Mouse (Mus musculus) myocyte (in vitro differentiated cells): ENCODE measurements at regions not wholly inside any gene's neighbourhood (a gene's known extent, or its start where the extent isn't known, plus 50 kb on each side); places are given as distances from the start of the nearest gene placed in this dataset.

Experiments
- H3K27me3 ChIP-seq: one replicate; pipeline ENCODE4 v1.6.1; 2011; ENCODE audit not compliant: control insufficient read depth, insufficient read depth, insufficient read length
- H3K36me3 ChIP-seq: one replicate; pipeline ENCODE4 v1.6.1; 2011; ENCODE audit not compliant: control insufficient read depth, insufficient read depth
- H3K4me2 ChIP-seq: one replicate; pipeline ENCODE4 v1.6.1; 2011; ENCODE audit warnings: low read depth, control low read depth
- H3K4me3 ChIP-seq: one replicate; pipeline ENCODE4 v1.5.1; 2011; ENCODE audit warnings: mild to moderate bottlenecking, control low read depth, moderate library complexity
- H3K79me2 ChIP-seq: one replicate; pipeline ENCODE4 v1.6.1; 2011; ENCODE audit not compliant: control insufficient read depth, insufficient read depth
- H3ac ChIP-seq: one replicate; pipeline ENCODE4 v1.6.1; 2011; ENCODE audit not compliant: control insufficient read depth, insufficient read length
- CEBPB ChIP-seq: IDR thresholded peaks from 2 replicates; pipeline ENCODE4 v1.6.1; 2011; ENCODE audit warnings: mild to moderate bottlenecking, moderate library complexity; ENCODE audit not compliant: poor library complexity, insufficient read depth, severe bottlenecking
- E2F4 ChIP-seq: IDR thresholded peaks from one replicate; pipeline ENCODE4 v1.6.1; 2011; ENCODE audit warnings: mild to moderate bottlenecking, control low read depth, moderate library complexity; ENCODE audit not compliant: insufficient read depth
- MAX ChIP-seq: IDR thresholded peaks from one replicate; pipeline ENCODE4 v1.6.1; 2011; ENCODE audit warnings: low read depth, mild to moderate bottlenecking, control low read depth
- MYOD1 ChIP-seq, 3 experiments: IDR thresholded peaks; one replicate each; pipeline ENCODE4 v1.6.1; 2011; ENCODE audit warnings: control low read depth in 2 of 3, low read depth in 2 of 3, mild to moderate bottlenecking in 2 of 3, moderate library complexity in 1 of 3; ENCODE audit not compliant: insufficient read length in 2 of 3, control insufficient read depth in 1 of 3
- MYOG ChIP-seq, 3 experiments: IDR thresholded peaks; one replicate each; pipeline ENCODE4 v1.6.1; 2011; ENCODE audit warnings: control low read depth in 2 of 3, low read depth in 2 of 3, mild to moderate bottlenecking in 2 of 3; ENCODE audit not compliant: insufficient read length in 2 of 3, control insufficient read depth in 1 of 3, insufficient read depth in 1 of 3
- POLR2A ChIP-seq: IDR thresholded peaks from one replicate; pipeline ENCODE4 v1.6.1; 2011; ENCODE audit warnings: low read depth, mild to moderate bottlenecking, control low read depth, moderate library complexity; ENCODE audit not compliant: insufficient read length
- POLR2AphosphoS2 ChIP-seq: IDR thresholded peaks from one replicate; pipeline ENCODE4 v1.6.1; 2011; ENCODE audit warnings: low read depth, control low read depth; ENCODE audit not compliant: insufficient read length
- REST ChIP-seq: IDR thresholded peaks from one replicate; pipeline ENCODE4 v1.6.1; 2011; ENCODE audit warnings: mild to moderate bottlenecking, control low read depth, moderate library complexity; ENCODE audit not compliant: insufficient read depth, insufficient read length
- SRF ChIP-seq: IDR thresholded peaks from one replicate; pipeline ENCODE4 v1.6.1; 2011; ENCODE audit warnings: low read depth; ENCODE audit not compliant: control insufficient read depth, insufficient read length
- TCF12 ChIP-seq: IDR thresholded peaks from one replicate; pipeline ENCODE4 v1.6.1; 2011; ENCODE audit warnings: mild to moderate bottlenecking, control low read depth; ENCODE audit not compliant: poor library complexity, insufficient read depth, severe bottlenecking
- TCF3 ChIP-seq: IDR thresholded peaks from one replicate; pipeline ENCODE4 v1.6.1; 2011; ENCODE audit warnings: low read depth, control low read depth; ENCODE audit not compliant: insufficient read length
- USF1 ChIP-seq: IDR thresholded peaks from one replicate; pipeline ENCODE4 v1.6.1; 2011; ENCODE audit warnings: low read depth, mild to moderate bottlenecking, control low read depth, moderate library complexity

DNA sequence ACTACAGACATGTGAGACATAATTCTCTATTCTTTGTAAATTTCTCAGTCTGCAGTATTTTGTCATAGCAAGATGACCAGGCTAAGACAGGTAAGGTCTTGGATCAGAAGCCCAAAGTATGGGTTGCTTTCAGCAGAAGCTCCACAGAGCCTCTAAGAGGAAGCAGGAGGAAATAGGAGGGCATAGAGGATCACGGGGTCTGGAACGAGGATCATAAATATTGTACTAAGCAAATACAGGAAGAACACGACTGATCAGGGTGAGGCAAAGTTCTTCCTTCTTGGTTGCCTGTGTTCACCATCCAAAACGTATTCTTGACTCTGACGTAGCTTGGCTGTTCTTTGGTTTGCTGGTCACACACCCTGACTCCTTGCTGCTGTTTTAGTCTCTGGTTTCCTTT, 88.1 kb downstream of the Evx1 start:
- Histone ChIP-seq H3ac (no peak overlapping the region), H3K79me2 (no peaks in the 10 kb centered on the region), H3K4me3 (no peak overlapping the region), H3K36me3 (no peaks in the 10 kb centered on the region), H3K4me2 (no peak overlapping the region), H3K27me3 (no peaks in the 10 kb centered on the region)
- TF ChIP-seq SRF (no peak), MYOG (IDR thresholded peaks at IDR 0.05; ENCODE audit: control insufficient read depth in 1 of 3, insufficient read depth in 1 of 3, insufficient read length in 2 of 3, low read depth in 2 of 3) (no peak), POLR2AphosphoS2 (no peak), MAX (no peak), E2F4 (no peak), USF1 (no peak), TCF3 (no peak), POLR2A (no peak), CEBPB (no peak), TCF12 (no peak), REST (no peak), MYOD1 (IDR thresholded peaks at IDR 0.05; ENCODE audit: control insufficient read depth in 1 of 3, insufficient read length in 2 of 3, low read depth in 2 of 3) (no peak)

DNA sequence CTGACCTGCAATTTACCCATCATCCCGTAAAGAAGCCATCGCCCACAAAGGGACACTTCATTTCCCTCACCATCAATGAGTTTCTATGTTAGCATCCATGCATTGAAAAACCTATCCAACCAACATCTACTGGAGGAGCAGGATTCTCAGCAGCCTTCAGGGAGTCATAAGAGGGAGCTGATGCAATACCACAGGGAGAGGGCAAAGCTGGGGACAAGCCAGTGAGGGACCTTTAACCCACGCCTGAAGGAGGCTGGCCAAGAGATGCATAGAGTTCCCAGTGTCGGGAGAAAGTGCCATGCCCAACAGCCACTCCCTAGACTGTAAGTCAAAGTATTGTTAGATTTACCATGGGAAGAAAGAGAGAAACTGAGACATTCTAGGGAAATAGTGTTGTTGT, 96.7 kb downstream of the Evx1 start:
- Histone ChIP-seq H3K4me3 (no peak overlapping the region), H3K36me3 (no peaks in the 10 kb centered on the region), H3K4me2 (no peak overlapping the region), H3K27me3 (no peaks in the 10 kb centered on the region), H3K79me2 (no peaks in the 10 kb centered on the region), H3ac (no peak overlapping the region)
- TF ChIP-seq POLR2A (no peak), SRF (no peak), POLR2AphosphoS2 (no peak), MYOD1 (IDR thresholded peaks at IDR 0.05; ENCODE audit: control insufficient read depth in 1 of 3, insufficient read length in 2 of 3, low read depth in 2 of 3) (no peak), TCF12 (no peak), E2F4 (no peak), MYOG (IDR thresholded peaks at IDR 0.05; ENCODE audit: control insufficient read depth in 1 of 3, insufficient read depth in 1 of 3, insufficient read length in 2 of 3, low read depth in 2 of 3) (no peak), USF1 (no peak)

DNA sequence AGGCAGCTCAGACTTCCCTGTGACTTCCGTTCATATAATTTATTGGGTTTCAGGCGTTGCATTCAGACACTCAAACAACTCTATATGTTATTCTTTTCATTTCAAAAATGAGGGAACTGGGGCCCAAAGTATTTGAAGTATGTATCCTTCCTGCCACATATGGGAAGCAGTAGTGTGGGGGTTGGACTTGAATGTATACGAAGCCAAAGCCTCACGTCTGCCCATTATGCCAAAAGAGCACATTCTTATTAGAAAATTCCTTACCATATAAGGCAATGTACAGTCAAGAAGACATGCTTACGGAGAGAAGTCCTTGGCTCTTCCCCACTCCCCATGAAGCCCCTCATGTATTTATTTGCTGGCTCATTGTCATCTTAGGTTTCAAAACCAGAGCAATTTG, 97.4 kb downstream of the Evx1 start:
- H3K79me2 ChIP-seq, result no peaks in the 10 kb centered on the region
- no peaks in the 10 kb centered on the region for H3K27me3 ChIP-seq
- no peak overlapping the region for H3K4me2 ChIP-seq
- H3ac ChIP-seq, result no peak overlapping the region
- no peaks in the 10 kb centered on the region for H3K36me3 ChIP-seq
- no peak overlapping the region for H3K4me3 ChIP-seq
- TF ChIP-seq SRF (no peak), TCF12 (no peak), USF1 (no peak), MYOG (IDR thresholded peaks at IDR 0.05; ENCODE audit: control insufficient read depth in 1 of 3, insufficient read depth in 1 of 3, insufficient read length in 2 of 3, low read depth in 2 of 3) (no peak), E2F4 (no peak), POLR2AphosphoS2 (no peak), MAX (no peak)

- Histone ChIP-seq H3ac (no peak overlapping the region), H3K36me3 (no peaks in the 10 kb centered on the region), H3K4me2 (no peak overlapping the region), H3K27me3 (no peaks in the 10 kb centered on the region), H3K79me2 (no peaks in the 10 kb centered on the region), H3K4me3 (no peak overlapping the region)
- TF ChIP-seq MYOG (IDR thresholded peaks at IDR 0.05; ENCODE audit: control insufficient read depth in 1 of 3, insufficient read depth in 1 of 3, insufficient read length in 2 of 3, low read depth in 2 of 3) (no peak), E2F4 (no peak), TCF12 (no peak), POLR2A (no peak), MAX (no peak), TCF3 (no peak), REST (no peak)
These were observed 98.0 kb downstream of the Evx1 start for GRCm38 (mm10) chr6:52411302-52411701.

- Histone ChIP-seq H3K36me3 (no peaks in the 10 kb centered on the region), H3K4me3 (no peak overlapping the region), H3K4me2 (no peak overlapping the region), H3K27me3 (no peaks in the 10 kb centered on the region), H3ac (no peak overlapping the region), H3K79me2 (no peaks in the 10 kb centered on the region)
- no peak for TF ChIP-seq POLR2A
- no peak for TF ChIP-seq MAX
- no peak for TF ChIP-seq POLR2AphosphoS2
- no peak for TF ChIP-seq SRF
- TF ChIP-seq MYOD1 (IDR thresholded peaks at IDR 0.05; ENCODE audit: control insufficient read depth in 1 of 3, insufficient read length in 2 of 3, low read depth in 2 of 3), result no peak
- TF ChIP-seq REST, result no peak
- TF ChIP-seq USF1, result no peak
- no peak for TF ChIP-seq TCF12
- no peak for TF ChIP-seq CEBPB
- TF ChIP-seq TCF3, result no peak
- no peak for TF ChIP-seq E2F4
- no peak for TF ChIP-seq MYOG (IDR thresholded peaks at IDR 0.05; ENCODE audit: control insufficient read depth in 1 of 3, insufficient read depth in 1 of 3, insufficient read length in 2 of 3, low read depth in 2 of 3)
These were observed 100.3 kb downstream of the Evx1 start for GRCm38 (mm10) chr6:52413639-52414038.
